Mouse (Mus musculus): ENCODE data around the gene Ankrd34a.

DNA sequence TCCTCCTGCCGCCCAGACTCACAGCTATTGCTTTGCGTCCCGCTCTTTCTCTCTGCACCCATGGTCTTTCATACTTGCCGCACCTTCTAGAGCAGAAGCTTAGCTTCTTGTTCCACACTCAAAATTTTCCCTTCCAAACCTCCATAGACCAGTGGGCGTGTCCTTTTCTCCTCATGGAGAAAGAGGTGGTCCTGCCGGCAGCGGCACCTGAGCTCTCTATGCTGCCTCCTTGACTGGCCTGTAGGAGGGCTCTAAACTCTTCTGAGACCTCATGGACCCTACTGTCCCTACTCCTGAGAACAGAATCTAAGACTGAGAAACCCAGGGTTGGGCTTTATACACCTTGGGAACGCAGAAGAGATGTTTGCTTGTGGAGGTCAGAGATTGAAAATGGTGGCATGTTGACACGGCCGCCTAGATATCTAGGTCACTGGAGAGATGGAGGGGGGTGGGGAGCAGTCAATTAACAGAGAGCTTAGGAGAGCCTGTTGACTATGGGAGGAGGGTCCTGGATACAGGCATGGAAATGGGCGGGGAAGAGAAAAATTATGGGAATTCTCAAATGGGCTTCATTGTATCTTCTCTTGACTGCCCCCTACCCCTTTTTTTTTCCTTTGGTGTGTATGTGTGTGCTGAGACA lies 26.4 kb upstream of the Ankrd34a start:
- no peak for TF ChIP-seq CTCF (IDR thresholded peaks at IDR 0.05; ENCODE audit: extremely low read depth, insufficient read length, insufficient replicate concordance, low read depth, low read length)
- no peak for TF ChIP-seq POLR2A (IDR thresholded peaks at IDR 0.05; ENCODE audit: low read depth, low read length)

Data from small intestine, adult 2 months (tissue).